Mouse (Mus musculus) inflammation-experienced regulatory T-cells, adult 16 weeks (primary cell): ENCODE results near the gene Fezf2. TPM values are rescaled to one million over a fixed set of nuclear protein-coding genes. Genes with fewer than 3 reads are reported as not detected.

Source experiments
- polyA plus RNA-seq: library from polyadenylated mRNA; unstranded; fragments of 100-300 nt; shearing (Covaris generic); gene quantifications from one replicate; pipeline ENCODE4 v1.2.1, GENCODE M21; 2017

Gene Fezf2
- not detected for polyA plus RNA-seq

GRCm38 (mm10) chr14:12348089-12348488, at the start of gene Fezf2:
Gene Fezf2 (minus strand): TSS chr14:12348189.

Other genes with a start within 250 kb of the Fezf2 start
- 0.29 TPM for gene Gm49355, start 64.2 kb downstream of the Fezf2 start, polyA plus RNA-seq
- 92.4 TPM for gene 3830406C13Rik, start 64.0 kb downstream of the Fezf2 start, polyA plus RNA-seq